18 mouse cellular contexts compared by ENCODE assay signal in the genomic region with DNA sequence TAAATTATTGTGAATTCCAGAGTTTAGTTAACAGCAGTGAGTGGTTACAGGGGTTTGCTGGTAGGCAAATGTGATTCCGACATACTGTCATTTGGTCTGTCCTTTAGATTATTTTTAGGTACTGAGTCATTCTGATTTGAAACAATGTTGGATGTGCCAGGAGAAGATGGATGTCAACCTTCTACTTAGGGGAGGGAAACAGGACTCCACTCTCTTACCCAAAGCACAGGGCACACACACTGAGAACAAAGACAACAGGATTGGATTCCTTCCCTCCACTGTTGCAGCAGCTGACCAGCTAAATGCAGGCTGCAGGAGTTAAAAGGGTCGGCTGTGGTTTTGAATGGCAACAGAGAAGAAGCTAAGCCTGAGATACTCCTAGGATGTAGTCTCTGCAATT.
"Had no signal": no experiment of that assay in that cellular context is flagged by ENCODE, and none has a peak within 500 bp of the region (broad histone marks: within the 10 kb centered on the region; RNA-seq: fewer than 3 reads in every experiment).

No protein-coding gene starts in this region.

- H3K4me3 ChIP-seq: layer of hippocampus, adult 2 months; limb, embryonic 10.5 days; limb, embryonic 13.5 days; liver, embryonic 12.5 days; liver, embryonic 15.5 days; lung, embryonic 15.5 days; megakaryocyte, embryonic 14.5 days; midbrain, embryonic 10.5 days; midbrain, embryonic 13.5 days had no signal

- DNase-seq: kidney, postnatal 25 days; layer of hippocampus, adult 9-11 months; liver; lung, adult 18-20 months; lung, postnatal 10 days; lung, postnatal 36 days; thymus, adult 18-20 months; thymus, postnatal 36 days had no signal

- H3K27me3 ChIP-seq: limb, embryonic 13.5 days; liver, embryonic 12.5 days; liver, embryonic 15.5 days; lung, embryonic 15.5 days; megakaryocyte, embryonic 14.5 days; midbrain, embryonic 13.5 days had no signal

- H3K4me1 ChIP-seq: limb, embryonic 10.5 days; limb, embryonic 13.5 days; liver, embryonic 12.5 days; liver, embryonic 15.5 days; lung, embryonic 15.5 days; megakaryocyte, embryonic 14.5 days; midbrain, embryonic 10.5 days; midbrain, embryonic 13.5 days had no signal

- H3K36me3 ChIP-seq: limb, embryonic 10.5 days; limb, embryonic 13.5 days; liver, embryonic 12.5 days; liver, embryonic 15.5 days; lung, embryonic 15.5 days; midbrain, embryonic 10.5 days; midbrain, embryonic 13.5 days had no signal

- H3K9ac ChIP-seq: limb, embryonic 13.5 days; liver, embryonic 12.5 days; liver, embryonic 15.5 days; lung, embryonic 15.5 days; midbrain, embryonic 13.5 days had no signal

- H3K9me3 ChIP-seq: limb, embryonic 10.5 days; limb, embryonic 13.5 days; liver, embryonic 12.5 days; liver, embryonic 15.5 days; lung, embryonic 15.5 days; midbrain, embryonic 10.5 days had no signal

- H3K4me2 ChIP-seq: limb, embryonic 13.5 days; liver, embryonic 12.5 days; liver, embryonic 15.5 days; lung, embryonic 15.5 days; midbrain, embryonic 13.5 days had no signal

- H3K27ac ChIP-seq: layer of hippocampus, adult 2 months; limb, embryonic 10.5 days; limb, embryonic 13.5 days; liver, embryonic 12.5 days; liver, embryonic 15.5 days; lung, embryonic 15.5 days; midbrain, embryonic 10.5 days; midbrain, embryonic 13.5 days had no signal

- ATAC-seq: liver, embryonic 12.5 days; midbrain, embryonic 13.5 days; midbrain, embryonic 16.5 days had no signal
